Mouse (Mus musculus) 3T3-L1 (cell line): ENCODE measurements around the gene C4b.
A peak's percentile ranks its signal among the peaks of the same experiment; 100 is the strongest.

ENCODE experiments used
- DNase-seq: peaks from one replicate; pipeline ENCODE4 v3.0.0-alpha.2; 2015; ENCODE audit warnings: low read depth, low spot score

Gene C4b

DNA sequence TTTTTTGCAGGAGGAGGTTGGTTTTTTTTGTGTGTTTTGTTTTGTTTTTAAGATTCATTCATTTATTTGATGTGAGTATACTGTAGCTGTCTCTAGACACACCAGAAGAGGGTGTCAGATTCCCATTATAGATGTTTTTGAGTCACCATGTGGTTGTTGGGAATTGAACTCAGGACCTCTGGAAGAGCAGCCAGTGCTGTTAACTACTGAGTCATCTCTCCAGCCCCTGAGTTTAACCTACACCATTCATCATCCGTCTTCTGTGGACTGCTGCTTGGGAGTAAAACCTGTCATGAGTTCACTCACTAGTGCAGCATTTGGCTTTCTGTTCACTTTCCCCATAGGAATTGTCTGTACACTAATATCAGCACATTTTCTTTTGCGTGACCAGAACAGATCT, 37.2 kb downstream of the C4b start:
- DNase-seq, result peak; percentile 86

GRCm38 (mm10) chr17:34700671-34701071, 43.0 kb downstream of the C4b start:
- no peak for DNase-seq

GRCm38 (mm10) chr17:34699575-34700408, 43.9 kb downstream of the C4b start:
- DNase-seq, result no peak

DNA sequence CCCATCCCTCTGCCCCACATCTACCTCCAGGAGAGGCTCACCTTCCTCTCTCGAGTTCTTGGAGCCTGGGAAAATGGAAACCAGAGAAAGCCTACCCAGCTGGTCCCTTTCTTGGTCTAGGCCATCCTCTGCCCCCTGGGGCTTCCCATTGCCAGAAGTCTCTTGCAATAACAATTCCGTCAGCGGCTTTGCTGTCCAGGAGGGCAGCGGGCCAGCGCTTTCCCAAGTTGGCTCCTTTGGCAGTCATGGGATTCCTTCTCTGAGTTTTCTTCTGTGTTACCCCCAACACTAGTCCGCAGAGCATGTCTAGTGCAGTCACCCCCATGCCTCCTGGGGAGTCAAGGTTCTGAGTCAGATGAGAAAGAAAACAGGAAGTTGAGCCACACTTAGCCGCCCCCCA, 50.8 kb downstream of the C4b start:
- peak; percentile 85 for DNase-seq

DNA sequence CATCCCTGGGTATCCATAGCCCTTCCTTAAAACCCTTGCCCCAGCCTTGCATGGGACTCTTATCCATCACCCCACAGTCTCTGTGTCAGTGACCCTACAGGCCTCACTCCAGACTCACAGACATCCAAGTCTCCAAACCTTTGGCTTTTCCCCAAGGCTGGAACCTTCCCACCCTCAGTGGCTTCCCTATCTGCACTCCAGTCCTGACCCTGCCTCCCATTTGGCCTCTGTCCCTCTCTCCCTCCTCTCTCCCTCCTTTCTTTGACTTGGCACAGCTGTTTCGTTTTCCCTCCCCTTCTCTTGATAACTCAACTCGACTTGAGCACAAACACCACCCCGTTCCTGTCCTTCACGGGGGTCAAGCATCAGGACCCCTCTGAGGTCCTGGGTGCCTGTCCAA, 53.2 kb downstream of the C4b start:
- DNase-seq, result no peak

GRCm38 (mm10) chr17:34688889-34689288, 54.8 kb downstream of the C4b start:
- DNase-seq, result no peak

DNA sequence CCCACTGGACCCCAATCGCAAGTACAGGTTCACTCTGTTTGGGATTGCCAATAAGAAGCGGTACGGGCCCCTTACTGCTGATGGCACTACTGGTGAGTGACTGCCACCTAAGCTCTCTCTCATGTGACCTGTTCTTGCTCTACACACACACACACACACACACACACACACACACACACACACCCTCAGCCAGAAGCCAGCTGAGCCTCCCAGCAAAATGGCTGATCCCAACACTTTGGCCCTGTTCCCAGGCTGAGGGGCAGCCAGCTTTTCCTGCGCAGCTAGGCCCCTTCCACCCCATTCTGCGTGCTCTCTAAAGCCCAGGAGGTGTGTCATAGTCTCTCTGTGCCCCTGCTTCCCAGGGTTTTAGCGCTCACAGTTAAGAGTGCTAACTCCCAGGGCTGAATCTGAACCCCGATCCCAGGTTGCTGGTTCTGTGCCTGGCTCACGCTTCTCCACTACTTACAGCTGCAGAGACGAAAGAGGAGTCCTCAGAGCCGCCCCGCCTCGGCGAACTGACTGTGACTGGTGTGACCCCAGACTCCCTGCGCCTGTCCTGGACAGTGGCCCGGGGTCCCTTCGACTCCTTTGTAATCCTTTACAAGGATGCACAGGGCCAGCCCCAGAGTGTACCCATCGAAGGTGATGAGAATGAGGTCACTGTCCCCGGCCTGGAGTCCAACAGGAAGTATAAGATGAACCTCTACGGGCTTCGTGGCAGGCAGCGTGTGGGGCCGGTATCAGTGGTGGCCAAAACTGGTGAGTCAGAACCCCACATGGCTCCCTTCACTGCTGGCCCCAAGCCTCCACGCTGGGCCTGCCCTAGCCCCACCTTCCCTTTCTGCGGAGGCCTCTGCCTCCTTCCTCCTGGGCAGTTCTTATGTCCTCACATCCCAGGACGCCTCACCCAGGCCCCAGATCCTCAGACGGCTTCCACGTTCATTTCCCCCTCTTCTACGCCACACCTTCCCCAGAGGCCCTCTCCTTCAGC, 58.3 kb downstream of the C4b start:
- peak; percentile 98 for DNase-seq

DNA sequence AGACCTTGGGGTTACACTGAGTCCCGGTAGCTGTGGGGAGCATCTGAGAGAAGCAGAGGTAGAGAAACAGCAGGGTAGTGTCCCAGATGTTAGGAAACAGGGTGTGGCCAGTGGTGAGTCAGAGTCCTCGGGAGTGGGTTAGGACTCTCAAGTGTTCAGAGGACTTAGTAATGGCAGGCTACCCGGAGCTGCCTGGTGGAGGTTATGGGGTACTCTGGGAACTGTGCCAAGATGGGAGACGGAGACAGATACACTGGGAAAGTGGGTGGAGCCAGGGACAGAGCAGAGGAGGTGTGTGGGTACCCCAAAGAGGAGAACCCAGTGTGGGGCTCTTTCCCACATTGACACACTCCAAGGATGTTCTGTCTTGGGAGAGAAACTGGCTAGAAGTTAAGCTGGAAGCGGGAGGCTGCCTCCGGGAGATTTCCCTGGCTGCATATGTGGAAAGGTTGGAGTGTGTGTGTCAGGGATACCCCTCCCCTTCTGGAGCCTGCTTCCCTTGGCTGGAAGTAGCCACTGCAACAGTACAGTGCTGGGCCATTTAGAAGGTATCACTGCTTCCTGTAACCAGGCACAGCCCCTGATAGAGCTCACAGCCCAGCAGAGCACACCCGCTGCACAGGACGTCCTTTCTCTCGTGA, 59.3 kb downstream of the C4b start:
- DNase-seq, result peak; percentile 96

DNA sequence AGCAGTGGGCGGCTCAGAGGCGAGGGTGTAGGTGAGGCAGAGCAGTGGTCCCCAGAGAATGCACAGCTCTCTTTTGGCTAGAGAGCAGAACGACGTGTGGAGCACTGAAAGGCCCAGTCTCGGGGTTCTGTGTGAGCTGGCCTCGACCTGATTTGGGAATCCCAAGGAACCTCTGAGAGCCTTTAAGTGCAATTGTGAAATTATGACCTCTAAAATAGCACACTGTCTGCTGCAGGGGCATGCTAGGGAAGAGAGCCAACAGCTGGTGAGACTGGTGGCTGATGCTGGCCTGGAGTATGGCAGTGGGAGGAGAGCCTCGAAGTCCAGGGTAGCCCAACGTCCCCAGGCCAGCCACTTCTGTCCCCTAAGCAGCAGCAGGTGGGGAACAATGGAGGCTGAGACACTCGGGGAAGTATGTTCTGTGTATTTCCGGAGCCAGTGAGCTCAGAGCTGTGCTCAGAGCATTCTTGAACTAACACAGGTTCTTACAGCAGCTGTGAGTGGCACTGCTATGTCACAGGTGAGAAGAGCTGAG, 59.9 kb downstream of the C4b start:
- DNase-seq, result no peak

- DNase-seq, result no peak
Measured at GRCm38 (mm10) chr17:34683179-34683578, 60.5 kb downstream of the C4b start.

DNA sequence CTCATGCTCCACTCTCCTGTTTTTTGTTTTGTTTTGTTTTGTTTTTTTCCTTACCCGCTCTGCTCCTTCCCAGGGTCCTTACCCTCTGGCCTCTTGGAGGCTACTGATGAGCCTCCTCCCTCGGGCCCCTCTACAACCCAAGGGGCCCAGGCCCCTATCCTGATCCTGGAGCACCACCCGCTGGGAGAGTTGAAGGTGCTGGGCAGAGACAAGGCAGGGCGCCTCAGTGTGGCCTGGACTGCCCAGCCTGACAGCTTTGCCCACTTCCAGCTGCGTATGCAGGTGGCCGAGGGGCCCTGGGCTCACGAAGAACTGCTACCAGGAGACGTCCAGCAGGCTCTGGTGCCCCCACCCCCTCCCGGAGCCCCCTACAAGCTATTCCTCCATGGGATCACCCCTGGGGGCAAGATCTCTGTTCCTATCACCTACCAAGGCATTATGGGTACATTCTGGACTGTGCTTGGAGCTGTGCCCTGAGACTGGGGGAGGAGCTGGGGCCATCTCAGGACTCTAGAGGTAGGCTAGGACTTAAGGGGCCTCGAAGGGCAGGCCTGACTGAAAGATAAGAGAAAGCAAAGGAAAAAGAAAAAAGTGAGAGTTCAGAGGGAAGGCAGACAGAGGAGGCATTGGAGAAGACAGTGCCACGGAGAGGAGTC, 61.7 kb downstream of the C4b start:
- no peak for DNase-seq

- peak; percentile 76 for DNase-seq
Measured at GRCm38 (mm10) chr17:34681132-34681571, 62.5 kb downstream of the C4b start.

GRCm38 (mm10) chr17:34680621-34681020, 63.1 kb downstream of the C4b start:
- no peak for DNase-seq

DNA sequence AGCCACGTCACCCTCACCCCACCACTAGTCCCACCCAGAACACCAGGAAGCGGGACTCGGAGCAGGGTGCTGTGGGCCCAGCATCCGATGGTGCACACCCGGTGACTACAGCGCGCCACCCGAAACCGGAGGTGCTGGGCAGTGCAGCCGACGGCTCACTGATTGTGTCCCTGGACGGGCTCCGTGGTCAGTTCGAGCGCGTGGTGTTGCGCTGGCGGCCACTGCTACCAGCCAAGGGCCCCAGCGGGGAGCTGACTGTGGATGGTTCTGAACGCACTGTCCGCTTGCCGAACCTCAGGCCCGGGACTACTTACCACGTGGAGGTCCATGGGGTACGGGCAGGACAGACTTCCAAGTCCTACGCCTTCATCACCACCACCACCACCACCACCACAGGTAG, 63.5 kb downstream of the C4b start:
- DNase-seq, result no peak
